Mouse (Mus musculus) intestine, postnatal 0 days (tissue): ENCODE measurements around the gene Kmt2d. TPM values are rescaled to one million over a fixed set of nuclear protein-coding genes. Genes with fewer than 3 reads are reported as not detected.

ENCODE experiments used
- ATAC-seq: fragments of 200-750 bp; cut with Nextera tagmentation; 2 replicates; pipeline ENCODE4 v1.8.0; 2017; ENCODE audit warnings: mild to moderate bottlenecking, moderate TSS enrichment, moderate library complexity
- H3K27ac ChIP-seq: fragments of 300-500 bp; sonication (generic); 2 replicates; pipeline ENCODE4 v1.5.1; 2014; ENCODE audit warnings: mild to moderate bottlenecking, low read depth, low read length, moderate library complexity
- H3K27me3 ChIP-seq: fragments of 300-500 bp; sonication (generic); replicated peaks from 2 replicates; pipeline ENCODE4 v1.6.1; 2014; ENCODE audit warnings: low read length, mixed read lengths; ENCODE audit not compliant: control insufficient read depth, insufficient read depth
- H3K36me3 ChIP-seq: fragments of 300-500 bp; sonication (generic); 2 replicates; pipeline ENCODE4 v1.6.1; 2014; ENCODE audit warnings: mild to moderate bottlenecking, moderate library complexity; ENCODE audit not compliant: control insufficient read depth, insufficient read depth
- H3K4me1 ChIP-seq: fragments of 300-500 bp; sonication (generic); replicated peaks from 2 replicates; pipeline ENCODE4 v1.6.1; 2014; ENCODE audit warnings: antibody characterized with exemption, low read length, mixed read lengths; ENCODE audit not compliant: control insufficient read depth, insufficient read depth
- H3K4me2 ChIP-seq: fragments of 300-500 bp; sonication (generic); replicated peaks from 2 replicates; pipeline ENCODE4 v1.6.1; 2014; ENCODE audit warnings: low read depth, mild to moderate bottlenecking, moderate library complexity
- H3K4me3 ChIP-seq: fragments of 300-500 bp; sonication (generic); 2 replicates; pipeline ENCODE4 v1.5.1; 2014; ENCODE audit warnings: low read depth, low read length
- H3K9ac ChIP-seq: fragments of 300-500 bp; sonication (generic); 2 replicates; pipeline ENCODE4 v1.6.1; 2014; ENCODE audit warnings: mild to moderate bottlenecking, low read depth, low read length
- H3K9me3 ChIP-seq: fragments of 300-500 bp; sonication (generic); 2 replicates; pipeline ENCODE4 v1.6.1; 2016; ENCODE audit warnings: mixed run types; ENCODE audit not compliant: control insufficient read depth
- CTCF ChIP-seq: sonication (generic); IDR thresholded peaks from 2 replicates; pipeline ENCODE4 v1.5.1; 2016; ENCODE audit warnings: low read depth, mild to moderate bottlenecking, control low read depth, antibody characterized with exemption, moderate library complexity
- WGBS: fragments of 180-500 bp; shearing (Covaris S2); extraction: QIAGEN DNeasy Blood & Tissue Kit; methylation state at CpG from one replicate; pipeline ENCODE4 v1.1.7; 2014; 5-methylcytosine and 5-hydroxymethylcytosine counted together
- polyA plus RNA-seq: library from polyadenylated mRNA; unstranded; fragments of >200 nt; fragmentation: Nextera tagmentation; extraction: Ambion mirVana; gene quantifications from 2 replicates; pipeline ENCODE4 v1.2.1, GENCODE M21; 2015

The Kmt2d gene
- polyA plus RNA-seq, 1 experiment from 2014 or later: 5.3 TPM

DNA sequence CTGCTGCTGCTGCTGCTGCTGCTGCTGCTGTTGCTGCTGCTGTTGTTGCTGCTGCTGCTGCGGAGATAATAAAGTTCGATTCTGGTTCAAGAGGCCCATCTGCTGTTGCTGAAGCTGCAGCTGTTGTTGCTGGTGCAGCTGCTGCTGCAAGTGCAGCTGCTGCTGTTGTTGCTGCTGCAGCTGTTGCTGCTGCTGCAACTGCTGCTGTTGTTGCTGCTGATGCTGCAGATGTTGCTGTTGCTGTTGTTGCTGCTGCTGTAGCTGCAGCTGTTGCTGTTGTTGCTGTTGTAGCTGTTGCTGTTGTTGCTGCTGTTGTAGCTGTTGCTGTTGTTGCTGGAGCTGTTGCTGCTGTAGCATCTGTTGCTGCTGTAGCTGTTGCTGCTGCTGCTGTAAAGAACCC, 25.9 kb downstream of the Kmt2d start:
- H3K4me3 ChIP-seq: no peak overlapping the region
- H3K27ac ChIP-seq: 0 out of 2 replicates have a peak overlapping the region, but pooled peaks have one; percentile 7
- TF ChIP-seq CTCF: no peak
- H3K4me2 ChIP-seq: no peak overlapping the region
- no peak for ATAC-seq
- H3K27me3 ChIP-seq: no peaks in the 10 kb centered on the region
- peaks cover 100% of the 10 kb centered on the region for H3K36me3 ChIP-seq
- no peaks in the 10 kb centered on the region for H3K4me1 ChIP-seq
- H3K9me3 ChIP-seq: no peaks in the 10 kb centered on the region
- 83% methylated on average over 2 of the region's 2 CpGs for WGBS
- no peak overlapping the region for H3K9ac ChIP-seq

GRCm38 (mm10) chr15:98843595-98844223, 27.3 kb downstream of the Kmt2d start:
- peaks cover 100% of the 10 kb centered on the region for H3K36me3 ChIP-seq
- WGBS: 93% methylated on average over 11 of the region's 11 CpGs
- no peaks in the 10 kb centered on the region for H3K9me3 ChIP-seq
- TF ChIP-seq CTCF: no peak
- H3K4me1 ChIP-seq: no peaks in the 10 kb centered on the region
- no peak overlapping the region for H3K4me2 ChIP-seq
- H3K27ac ChIP-seq: no peak overlapping the region
- no peak for ATAC-seq
- H3K9ac ChIP-seq: no peak overlapping the region
- H3K27me3 ChIP-seq: no peaks in the 10 kb centered on the region
- H3K4me3 ChIP-seq: no peak overlapping the region

DNA sequence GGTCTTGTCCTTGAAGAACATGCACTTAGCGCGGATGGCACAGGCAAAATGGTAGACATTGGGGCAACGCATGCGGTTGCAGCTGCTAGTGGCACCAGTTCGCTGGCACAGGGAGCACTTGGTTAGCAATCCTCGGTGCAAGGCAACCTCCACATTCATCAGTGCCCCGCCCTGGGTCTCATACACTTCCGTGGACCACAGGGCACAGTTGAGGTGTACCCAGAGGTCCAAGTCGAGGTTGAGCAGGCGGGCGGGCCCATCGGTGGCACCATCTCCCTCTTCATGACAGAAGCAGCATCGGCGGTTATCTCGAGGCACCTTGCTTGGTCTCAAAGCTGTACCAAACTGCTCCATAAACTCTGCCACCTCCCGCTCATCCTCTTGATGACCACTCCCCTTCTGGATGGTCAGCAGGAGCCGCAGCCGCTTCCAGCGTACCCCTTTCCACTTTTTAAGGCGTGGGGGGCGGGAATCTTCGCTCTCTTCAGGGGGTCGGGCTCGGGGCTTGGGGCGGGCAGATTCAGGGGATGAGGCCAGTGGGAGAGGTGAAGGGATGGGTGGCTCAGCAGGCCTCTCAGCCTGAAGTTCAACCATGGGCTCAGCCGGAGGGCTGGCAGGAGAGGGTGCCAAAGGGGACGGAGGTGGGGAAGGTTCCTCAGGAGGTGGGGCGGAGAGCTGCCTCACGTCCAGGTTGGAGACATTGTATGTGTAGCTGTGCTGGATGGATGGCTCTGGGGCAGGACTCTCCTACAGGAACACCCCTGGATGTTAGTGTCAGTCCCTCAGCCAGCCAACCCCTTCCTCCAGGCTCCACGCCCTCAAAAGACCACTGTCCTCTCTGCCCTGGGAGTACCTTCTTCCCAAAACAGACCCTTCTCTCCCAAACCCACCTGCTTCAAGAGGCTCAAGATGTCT, 31.1 kb downstream of the Kmt2d start:
- no peak overlapping the region for H3K4me3 ChIP-seq
- no peaks in the 10 kb centered on the region for H3K4me1 ChIP-seq
- H3K27ac ChIP-seq: no peak overlapping the region
- H3K36me3 ChIP-seq: peaks cover 99% of the 10 kb centered on the region
- H3K9ac ChIP-seq: no peak overlapping the region
- 90% methylated on average over 30 of the region's 30 CpGs for WGBS
- no peaks in the 10 kb centered on the region for H3K9me3 ChIP-seq
- no peak for ATAC-seq
- no peak for TF ChIP-seq CTCF
- H3K4me2 ChIP-seq: no peak overlapping the region
- H3K27me3 ChIP-seq: no peaks in the 10 kb centered on the region

- Histone ChIP-seq H3K4me2 (no peak overlapping the region), H3K36me3 (peaks cover 99% of the 10 kb centered on the region), H3K27me3 (no peaks in the 10 kb centered on the region), H3K9ac (no peak overlapping the region), H3K27ac (no peak overlapping the region), H3K9me3 (no peaks in the 10 kb centered on the region), H3K4me3 (no peak overlapping the region), H3K4me1 (no peaks in the 10 kb centered on the region)
- ATAC-seq: no peak
- WGBS: 96% methylated on average over 14 of the region's 14 CpGs
- TF ChIP-seq CTCF: no peak
Measured at GRCm38 (mm10) chr15:98839161-98839560, 31.8 kb downstream of the Kmt2d start.

DNA sequence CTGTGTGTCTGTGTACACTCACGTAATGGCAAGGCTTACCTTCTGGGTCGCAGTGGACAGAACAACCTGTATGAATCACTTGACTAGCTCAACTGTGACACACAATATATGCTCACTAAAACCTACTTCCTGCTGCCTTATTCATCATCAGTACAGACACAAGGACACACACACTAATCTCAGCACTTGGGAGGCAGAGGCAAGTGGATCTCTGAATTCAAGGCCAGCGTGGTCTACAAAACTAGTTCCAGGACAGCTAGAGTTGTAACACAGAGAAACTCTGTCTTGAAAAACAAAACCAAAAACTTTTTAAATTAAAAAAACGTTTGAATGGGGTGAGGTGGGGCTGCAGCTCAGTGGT, 33.3 kb downstream of the Kmt2d start:
- 74% methylated on average over 4 of the region's 4 CpGs for WGBS
- ATAC-seq: no peak

DNA sequence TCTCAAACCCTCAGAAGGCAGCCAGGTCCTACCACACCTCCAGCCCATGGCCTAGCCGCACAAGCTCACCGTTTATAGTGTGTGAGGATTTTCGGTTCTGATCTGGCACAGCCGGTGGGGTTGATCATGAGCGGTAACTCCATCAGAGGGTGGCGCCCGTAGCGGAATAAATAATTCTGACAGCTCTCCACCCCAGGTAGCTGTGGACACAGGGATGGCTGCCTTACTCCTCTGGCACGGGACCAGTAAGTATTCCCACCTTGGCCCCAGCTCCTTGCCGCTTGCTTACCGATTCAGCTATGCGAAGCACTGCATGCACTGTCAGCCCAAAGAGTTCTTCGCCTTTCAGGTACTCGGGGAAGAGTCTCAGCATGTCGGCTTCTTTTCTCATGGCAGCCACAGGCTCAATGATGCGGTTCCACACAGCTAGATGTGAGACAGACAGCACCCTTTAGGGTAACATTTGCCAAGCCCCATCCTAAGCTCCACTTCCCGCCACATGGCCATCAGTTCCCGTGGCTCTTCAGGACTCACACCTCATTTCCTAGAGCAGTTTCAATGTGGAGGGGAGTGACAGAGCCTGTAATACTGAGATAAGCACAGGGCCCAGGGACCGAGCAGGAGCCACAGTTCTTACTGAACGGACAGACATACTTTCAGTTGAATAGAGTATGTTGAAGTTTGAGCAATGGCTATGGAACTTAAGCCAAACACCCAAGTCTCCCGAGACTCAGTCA, 33.8 kb downstream of the Kmt2d start:
- ATAC-seq: no peak
- no peak overlapping the region for H3K27ac ChIP-seq
- no peak overlapping the region for H3K9ac ChIP-seq
- no peaks in the 10 kb centered on the region for H3K4me1 ChIP-seq
- no peak overlapping the region for H3K4me2 ChIP-seq
- peaks cover 95% of the 10 kb centered on the region for H3K36me3 ChIP-seq
- 92% methylated on average over 21 of the region's 21 CpGs for WGBS
- H3K9me3 ChIP-seq: no peaks in the 10 kb centered on the region
- TF ChIP-seq CTCF: no peak
- H3K4me3 ChIP-seq: no peak overlapping the region
- H3K27me3 ChIP-seq: no peaks in the 10 kb centered on the region

More for the DNA sequence above, 33.3 kb downstream of the Kmt2d start:
- peaks cover 98% of the 10 kb centered on the region for H3K36me3 ChIP-seq
- no peak overlapping the region for H3K9ac ChIP-seq
- TF ChIP-seq CTCF: no peak
- H3K4me1 ChIP-seq: no peaks in the 10 kb centered on the region
- H3K4me3 ChIP-seq: no peak overlapping the region
- no peaks in the 10 kb centered on the region for H3K9me3 ChIP-seq
- H3K4me2 ChIP-seq: no peak overlapping the region
- no peaks in the 10 kb centered on the region for H3K27me3 ChIP-seq
- H3K27ac ChIP-seq: no peak overlapping the region
